Mouse (Mus musculus) G1E (cell line): ENCODE measurements around the gene Klhdc3.

Experiments
- CTCF ChIP-seq: IDR thresholded peaks from 2 replicates; pipeline ENCODE4 v1.5.1; 2012; ENCODE audit warnings: low read depth, low read length, inconsistent platforms, mixed read lengths
- GATA1 ChIP-seq: IDR thresholded peaks from 2 replicates; pipeline ENCODE4 v1.6.1; 2012; ENCODE audit warnings: borderline replicate concordance, low read length, inconsistent platforms, mixed read lengths
- TAL1 ChIP-seq: conservative IDR thresholded peaks from 2 replicates; pipeline ENCODE4 v1.6.1; 2012; ENCODE audit warnings: low read depth, low read length, inconsistent platforms, mixed read lengths

DNA sequence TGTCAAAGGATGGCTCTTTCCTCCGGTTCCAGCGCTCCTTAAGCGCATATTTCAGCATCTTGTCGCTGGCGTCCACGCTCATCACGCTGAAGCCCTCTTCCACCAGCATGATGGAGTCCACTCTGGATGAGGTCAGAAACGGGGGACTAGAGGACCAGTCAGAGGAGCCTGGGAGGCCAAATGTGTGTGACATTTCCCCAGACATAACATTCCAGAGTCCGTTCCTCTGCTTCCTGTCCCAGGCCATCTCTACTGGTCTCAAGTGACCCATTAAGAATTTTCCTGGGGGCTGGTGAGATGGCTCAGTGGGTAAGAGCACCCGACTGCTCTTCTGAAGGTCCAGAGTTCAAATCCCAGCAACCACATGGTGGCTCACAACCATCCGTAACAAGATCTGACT, 46.6 kb upstream of the Klhdc3 start:
- TF ChIP-seq CTCF (no peak), TAL1 (no peak), GATA1 (no peak)
